Mouse (Mus musculus): ENCODE measurements around the gene Sh3glb1. TPM values are rescaled to one million over a fixed set of nuclear protein-coding genes. Genes with fewer than 3 reads are reported as not detected.

The Sh3glb1 gene
- 284 TPM for polyA plus RNA-seq (2014; fragmentation: Illumina TruSeq; extraction: RNeasy Lipid Tissue Mini Kit (QIAGEN cat#74804))

DNA sequence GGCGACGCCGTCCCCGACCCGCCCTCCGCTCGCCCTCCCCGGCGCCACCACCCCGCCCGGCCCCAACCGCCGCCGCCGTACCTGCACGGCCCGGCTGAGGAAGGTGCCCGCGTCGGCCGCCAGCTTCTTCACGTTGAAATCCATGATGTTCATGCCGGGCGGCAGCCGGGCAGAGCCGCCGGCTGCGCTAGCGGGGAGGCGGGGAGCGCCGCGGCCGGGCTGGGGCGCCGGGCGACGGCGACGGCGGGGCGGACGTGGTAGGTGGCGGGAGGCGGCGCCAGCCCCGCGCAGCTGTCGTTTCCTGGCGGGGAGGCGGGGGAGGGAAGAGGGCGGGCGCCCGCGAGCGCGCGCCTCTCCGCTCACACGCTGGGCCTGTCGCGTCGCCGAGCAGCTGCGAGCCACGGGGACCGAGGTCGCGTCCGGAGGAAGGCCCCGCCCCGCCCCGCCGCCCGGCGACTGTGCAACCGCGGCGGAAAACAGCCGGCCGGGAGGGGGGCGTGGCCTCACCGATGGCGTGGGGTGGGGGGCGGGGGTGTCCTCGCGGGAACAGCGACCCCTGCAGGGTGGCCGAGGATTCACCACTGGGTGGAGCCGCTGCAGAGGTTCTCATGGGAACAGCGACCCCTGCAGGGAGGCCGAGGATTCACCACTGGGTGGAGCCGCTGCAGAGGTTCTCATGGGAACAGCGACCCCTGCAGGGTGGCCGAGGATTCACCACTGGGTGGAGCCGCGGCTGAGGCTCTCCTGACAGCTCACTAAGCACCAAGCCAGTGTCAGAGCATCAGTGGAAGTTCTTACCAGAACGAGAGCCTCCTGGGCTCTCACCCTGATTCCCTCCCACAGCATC lies at the start of gene Sh3glb1:
Sh3glb1 (minus strand) TSS at position 435 of the 847 bp plus-strand sequence.

DNA sequence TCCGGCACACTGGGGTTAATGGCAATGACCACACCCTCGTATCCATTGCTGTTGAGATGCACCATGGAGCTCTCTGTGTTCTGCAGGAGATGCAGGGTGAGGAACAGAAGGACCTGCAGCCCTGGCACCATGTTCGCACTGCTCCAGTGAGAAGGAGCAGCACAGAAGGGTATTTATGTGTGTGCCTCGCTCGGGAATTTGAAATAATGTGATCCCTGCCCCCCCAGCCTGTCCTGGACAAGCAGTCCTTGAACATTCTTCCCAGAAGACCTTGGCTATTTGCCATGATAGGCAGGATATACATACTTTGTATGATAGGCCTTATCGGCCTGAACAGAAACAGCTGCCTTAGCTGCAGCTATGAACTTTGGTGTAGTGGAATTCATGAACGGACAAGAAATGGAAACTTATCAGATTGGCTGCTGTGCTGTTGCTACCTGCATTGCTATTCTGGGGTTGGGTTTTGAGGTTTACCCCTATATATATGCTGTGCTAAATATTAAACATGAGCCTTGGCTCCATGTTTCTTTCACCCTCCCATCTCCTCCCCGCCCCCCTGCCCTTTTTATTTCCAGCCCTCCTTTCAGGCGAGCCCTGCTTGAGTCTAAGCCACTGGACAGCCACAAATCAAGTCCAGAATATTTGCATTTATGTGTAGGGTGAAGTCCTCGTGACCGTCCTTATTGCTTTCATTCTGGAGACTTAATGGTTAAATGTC lies 40.6 kb upstream of the Sh3glb1 start, which contains the start of gene Clca3a1:
Clca3a1 (minus strand) TSS at position 386 of the 718 bp plus-strand sequence.

Other genes starting within 250 kb of the Sh3glb1 start
- 88.1 TPM for gene Hs2st1, start 150.2 kb downstream of the Sh3glb1 start, polyA plus RNA-seq (2014; fragmentation: Illumina TruSeq; extraction: RNeasy Lipid Tissue Mini Kit (QIAGEN cat#74804))
- gene Selenof, start 150.0 kb downstream of the Sh3glb1 start, polyA plus RNA-seq (2014; fragmentation: Illumina TruSeq; extraction: RNeasy Lipid Tissue Mini Kit (QIAGEN cat#74804)): 1,271 TPM
- 13.9 TPM for gene Clca3a1, start 40.6 kb upstream of the Sh3glb1 start, polyA plus RNA-seq (2014; fragmentation: Illumina TruSeq; extraction: RNeasy Lipid Tissue Mini Kit (QIAGEN cat#74804))
- 0.88 TPM for gene Clca3a2, start 99.2 kb upstream of the Sh3glb1 start, polyA plus RNA-seq (2014; fragmentation: Illumina TruSeq; extraction: RNeasy Lipid Tissue Mini Kit (QIAGEN cat#74804))
- not detected for gene Clca3b, start 129.0 kb upstream of the Sh3glb1 start, polyA plus RNA-seq (2014; fragmentation: Illumina TruSeq; extraction: RNeasy Lipid Tissue Mini Kit (QIAGEN cat#74804))
- gene Clca4b, start 212.2 kb upstream of the Sh3glb1 start, polyA plus RNA-seq (2014; fragmentation: Illumina TruSeq; extraction: RNeasy Lipid Tissue Mini Kit (QIAGEN cat#74804)): not detected

All from ovary, adult 10 weeks (tissue).